Mouse (Mus musculus): ENCODE measurements around the gene St5. TPM values are rescaled to one million over a fixed set of nuclear protein-coding genes. Genes with fewer than 3 reads are reported as not detected.

St5 gene
- total RNA-seq, 2 experiments from 2014 or later: 6.8 to 7.7 TPM

DNA sequence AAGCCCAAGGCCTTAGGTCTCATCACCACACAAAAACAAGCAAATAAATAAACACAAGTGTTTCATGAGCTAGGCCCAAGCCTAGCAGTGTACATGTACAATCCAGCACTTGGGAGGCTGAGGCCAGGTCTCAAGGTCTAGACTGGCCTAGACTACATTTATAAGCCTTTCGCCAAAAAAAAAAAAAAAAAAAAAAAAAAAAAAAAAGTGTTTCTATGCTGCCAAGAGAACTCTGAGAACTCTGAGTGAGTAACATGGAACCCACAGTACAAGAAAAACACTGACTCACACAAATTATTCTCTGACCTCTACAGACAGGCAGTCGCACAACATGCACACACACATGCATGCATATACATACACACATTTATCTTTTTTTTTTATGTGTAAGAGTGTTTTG, 75.6 kb downstream of the St5 start:
- H3K4me3 ChIP-seq: no peak overlapping the region
- intact Hi-C loops (cut with DNase I): no loop called here
- H3K27ac ChIP-seq: peak overlapping the region; percentile 24; the same call in 1 of the 2 replicates
- DNase-seq: no peak
- no peak for TF ChIP-seq CTCF (IDR thresholded peaks at IDR 0.05)

DNA sequence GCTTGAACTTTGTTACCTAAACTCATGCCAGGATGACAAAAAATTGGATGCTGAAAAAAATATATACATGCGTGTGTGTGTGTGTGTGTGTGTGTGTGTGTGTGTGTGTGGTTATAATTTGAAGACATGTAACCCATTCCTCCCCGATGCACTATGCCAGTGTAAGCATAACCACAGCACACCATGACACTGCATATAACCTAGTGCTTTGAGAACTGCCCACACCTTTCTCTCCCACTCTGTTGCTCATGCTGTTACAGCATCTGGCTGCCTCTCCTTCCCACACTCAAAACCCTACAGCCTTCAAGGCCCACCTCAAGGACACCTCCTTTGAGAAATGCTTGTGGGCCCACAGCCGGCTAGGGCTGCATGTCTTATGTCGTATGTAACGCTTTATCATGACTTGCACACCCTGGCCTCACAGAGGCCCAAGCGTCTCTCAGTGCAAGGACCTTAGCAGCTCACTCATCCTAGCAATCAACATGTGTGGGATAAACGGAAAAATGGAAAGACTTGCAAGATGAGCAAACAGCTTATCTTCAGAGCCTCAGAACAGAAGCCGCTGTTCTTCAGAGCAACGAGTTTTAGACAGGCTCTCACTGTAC, 81.1 kb downstream of the St5 start:
- DNase-seq: no peak
- Histone ChIP-seq H3K4me3 (no peak overlapping the region), H3K27ac (0 out of 2 replicates have a peak overlapping the region, but pooled peaks have one; percentile 16)
- intact Hi-C loops (cut with DNase I): no loop called here
- no peak for TF ChIP-seq CTCF (IDR thresholded peaks at IDR 0.05)

DNA sequence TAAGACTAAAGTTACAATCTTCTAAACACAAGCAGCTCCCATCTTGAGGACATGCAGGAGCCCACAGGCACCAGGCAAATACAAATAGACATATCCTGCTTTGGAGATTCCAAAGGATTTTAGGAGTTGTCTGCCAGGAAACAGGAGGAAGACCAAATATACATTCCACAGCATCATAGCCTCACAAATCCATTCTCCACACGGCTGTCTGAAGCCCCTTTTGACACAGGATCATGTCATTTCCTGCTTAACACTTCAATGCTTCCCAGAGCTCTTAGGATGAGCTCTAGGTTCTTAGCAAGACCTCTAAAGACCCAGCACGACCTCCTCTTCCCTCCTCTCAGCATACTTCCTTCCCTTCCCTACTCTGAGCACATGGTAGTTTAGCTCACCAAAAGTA, 82.4 kb downstream of the St5 start:
- Histone ChIP-seq H3K27ac (no peak overlapping the region), H3K4me3 (no peak overlapping the region)
- no peak for DNase-seq
- no peak for TF ChIP-seq CTCF (IDR thresholded peaks at IDR 0.05)
- intact Hi-C loops (cut with DNase I): no loop called here

DNA sequence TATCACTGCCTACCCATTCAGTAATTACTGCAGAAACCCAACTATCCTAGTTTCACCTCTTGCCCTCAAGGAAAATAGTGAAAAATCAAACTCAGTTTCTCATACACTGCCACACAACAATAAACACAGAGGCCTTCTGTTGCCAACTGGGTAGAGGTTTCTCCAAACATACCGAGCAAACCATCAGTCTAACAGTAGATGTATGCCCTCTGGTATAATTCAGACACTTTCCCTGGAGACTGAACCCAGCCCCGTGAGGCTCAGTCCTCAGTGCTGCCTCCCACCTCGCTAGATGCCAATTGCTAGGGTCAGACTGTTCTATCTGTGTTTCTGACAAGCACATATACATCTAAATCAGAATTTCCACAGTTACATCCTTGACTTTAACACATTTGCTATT, 83.1 kb downstream of the St5 start:
- intact Hi-C loops (cut with DNase I): no loop called here
- Histone ChIP-seq H3K27ac (no peak overlapping the region), H3K4me3 (no peak overlapping the region)
- no peak for TF ChIP-seq CTCF (IDR thresholded peaks at IDR 0.05)
- DNase-seq: no peak

DNA sequence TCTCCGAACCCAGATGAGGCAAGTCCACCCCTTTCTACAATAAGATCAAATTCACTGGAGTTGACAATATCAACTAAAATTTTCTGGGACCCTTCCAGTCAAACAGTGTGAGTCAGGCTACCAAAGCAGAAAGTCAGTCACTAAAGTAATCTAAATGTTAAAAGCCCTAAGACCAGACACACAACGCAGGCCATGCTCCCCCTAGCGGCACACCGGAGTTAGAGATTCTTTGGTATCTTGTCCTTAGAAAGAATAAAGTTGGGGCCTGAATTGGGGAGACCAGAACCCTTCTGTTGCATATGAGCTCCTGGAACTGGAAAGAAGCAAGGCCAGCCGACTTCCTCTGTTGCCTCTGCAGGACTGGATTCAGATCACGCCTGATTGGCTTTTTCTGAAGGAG, 84.7 kb downstream of the St5 start:
- Histone ChIP-seq H3K4me3 (no peak overlapping the region), H3K27ac (peak overlapping the region; percentile 90)
- TF ChIP-seq CTCF (IDR thresholded peaks at IDR 0.05): peak; percentile 96
- intact Hi-C loops (cut with DNase I): loop anchor here (1.0 kb wide), 2 partner anchors 86 to 90 kb away; no protein-coding TSS in a partner anchor
- DNase-seq: peak; percentile 80

DNA sequence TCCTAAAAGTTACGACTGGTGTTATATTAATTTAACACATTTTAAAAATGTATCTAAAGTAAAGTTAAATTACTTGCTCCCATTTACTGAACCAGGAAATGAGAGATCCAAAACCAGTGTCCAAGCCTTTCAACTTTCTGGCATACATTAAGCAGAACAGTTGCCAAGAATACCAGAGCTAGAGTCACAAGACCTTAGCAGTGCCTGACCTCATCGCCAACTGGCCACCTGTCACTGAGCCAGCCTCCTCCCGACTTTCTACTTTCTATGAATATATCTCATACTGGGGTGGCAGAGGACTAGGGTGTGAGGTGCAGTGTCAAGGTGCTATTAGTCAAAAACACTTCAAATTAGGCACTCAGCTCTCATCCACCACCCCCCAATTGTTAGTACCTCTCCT, 85.6 kb downstream of the St5 start:
- intact Hi-C loops (cut with DNase I): loop anchor here (1.0 kb wide), 2 partner anchors 86 to 90 kb away; no protein-coding TSS in a partner anchor
- Histone ChIP-seq H3K27ac (peak overlapping the region; percentile 90), H3K4me3 (no peak overlapping the region)
- no peak for TF ChIP-seq CTCF (IDR thresholded peaks at IDR 0.05)
- DNase-seq: peak; percentile 90

DNA sequence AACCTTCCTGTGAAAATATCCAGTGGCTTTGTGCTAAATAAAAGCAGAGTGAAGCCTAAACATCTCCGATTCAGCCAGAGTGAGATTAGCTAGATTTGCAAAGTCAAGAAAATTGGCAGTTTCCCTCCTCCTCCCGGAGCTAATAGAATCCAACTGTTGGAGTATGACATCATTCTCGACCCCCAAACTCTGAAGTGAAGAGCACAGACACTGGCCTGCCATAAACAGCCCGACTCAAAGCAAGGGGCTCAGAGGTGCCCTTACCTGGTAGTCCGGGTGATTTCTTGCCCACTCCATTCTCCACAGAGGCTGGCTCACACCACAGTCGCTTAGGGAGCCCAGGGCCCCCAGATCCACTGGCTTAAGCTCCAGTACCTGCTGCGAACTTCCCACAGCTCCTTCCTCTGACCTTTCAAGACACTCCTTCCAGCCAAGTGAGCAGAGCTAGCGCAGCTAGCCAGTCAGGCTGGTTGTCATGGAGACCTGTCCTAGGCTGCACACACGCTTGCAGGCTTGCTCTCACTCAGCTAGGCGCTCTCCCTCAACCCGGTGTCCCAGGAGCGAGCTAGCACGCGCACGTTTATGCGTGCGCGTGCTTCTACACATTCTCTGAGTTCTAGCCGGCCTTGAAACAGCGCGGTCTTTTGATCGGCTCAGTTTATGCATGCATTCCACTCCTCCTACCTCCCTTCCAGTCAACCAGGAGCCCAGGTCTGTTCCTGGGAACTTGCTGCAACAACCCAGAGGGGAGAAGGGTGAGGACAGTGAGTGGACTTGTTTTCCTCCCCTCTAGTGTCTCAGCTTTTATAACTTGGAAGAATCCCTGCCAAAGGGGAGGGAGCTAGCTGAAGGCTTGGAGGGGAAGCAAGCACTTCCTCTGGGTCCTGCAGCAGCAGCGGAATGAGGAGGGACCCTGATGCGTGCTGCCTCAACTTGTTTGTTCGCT, 87.1 kb downstream of the St5 start:
- intact Hi-C loops (cut with DNase I): no loop called here
- peak overlapping the region; percentile 90 for H3K27ac ChIP-seq
- H3K4me3 ChIP-seq: peak overlapping the region; percentile 74
- DNase-seq: peak; percentile 84
- TF ChIP-seq CTCF (IDR thresholded peaks at IDR 0.05): no peak

DNA sequence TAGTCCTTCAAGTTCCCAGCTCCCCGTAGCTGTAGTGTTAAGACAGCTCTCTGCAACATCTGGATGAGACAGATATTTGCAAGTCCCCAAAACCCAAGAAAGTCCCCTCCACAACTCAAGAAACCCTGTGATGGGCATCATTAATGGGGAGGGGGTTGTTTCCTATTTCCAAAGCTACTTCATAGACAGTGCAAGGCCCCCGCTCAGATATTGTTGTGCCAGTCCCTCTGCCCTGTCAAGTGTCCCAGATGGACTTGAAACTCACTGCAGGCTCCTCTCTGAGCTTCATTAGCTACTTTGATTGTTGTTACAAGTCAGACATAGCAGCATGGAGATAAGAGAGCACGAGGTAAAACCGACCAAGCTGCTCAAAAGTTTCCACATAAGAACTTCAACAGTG, 87.8 kb downstream of the St5 start:
- peak overlapping the region; percentile 74 for H3K4me3 ChIP-seq
- intact Hi-C loops (cut with DNase I): no loop called here
- no peak for DNase-seq
- peak overlapping the region; percentile 90 for H3K27ac ChIP-seq
- TF ChIP-seq CTCF (IDR thresholded peaks at IDR 0.05): no peak

DNA sequence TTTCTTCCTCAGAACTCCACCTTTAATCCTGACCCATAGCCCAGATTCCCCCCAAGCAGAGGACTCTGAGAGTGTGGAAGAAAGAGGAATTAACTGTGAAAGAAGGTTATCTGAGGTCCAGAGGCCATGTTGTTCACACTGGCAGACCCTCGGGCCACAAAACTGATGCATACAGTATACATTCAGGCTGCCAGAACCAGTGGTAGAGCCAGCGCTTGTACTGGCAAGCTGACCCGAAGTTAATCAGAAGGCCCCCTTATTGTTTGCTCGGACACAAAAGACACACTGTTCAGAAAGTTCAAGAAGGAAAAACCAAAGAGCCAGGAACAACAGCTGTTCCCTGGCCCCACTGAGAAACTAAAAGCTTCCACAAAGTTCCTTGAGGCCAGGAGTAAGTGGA, 88.5 kb downstream of the St5 start:
- TF ChIP-seq CTCF (IDR thresholded peaks at IDR 0.05): no peak
- Histone ChIP-seq H3K27ac (peak overlapping the region; percentile 90), H3K4me3 (peak overlapping the region; percentile 74)
- intact Hi-C loops (cut with DNase I): no loop called here
- DNase-seq: no peak

DNA sequence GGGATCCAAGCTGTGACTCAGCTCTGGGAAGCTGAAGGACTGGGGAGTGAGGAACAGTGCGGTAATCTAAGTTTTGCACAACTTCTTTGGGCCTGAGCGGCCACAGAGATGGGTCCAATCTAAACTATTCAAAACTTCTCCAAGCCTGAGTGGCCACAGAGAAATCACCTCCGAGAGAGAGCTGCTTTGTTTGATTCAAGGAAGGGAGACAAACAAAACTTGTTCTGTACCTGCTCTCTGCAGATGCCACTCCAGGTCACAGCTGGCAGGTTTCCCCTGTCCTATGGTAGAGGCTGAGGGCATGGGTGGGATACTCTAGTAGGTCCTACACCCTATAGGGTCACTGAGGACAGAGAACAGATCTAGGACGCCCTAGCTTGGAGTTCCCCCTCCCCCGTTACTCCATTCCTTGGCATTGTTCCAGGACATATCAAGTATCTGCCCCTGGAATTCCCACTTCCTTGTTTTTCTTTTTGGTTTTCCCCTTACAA, 89.8 kb downstream of the St5 start:
- no peak for TF ChIP-seq CTCF (IDR thresholded peaks at IDR 0.05)
- Histone ChIP-seq H3K4me3 (peak overlapping the region; percentile 74), H3K27ac (peak overlapping the region; percentile 90)
- DNase-seq: peak; percentile 46
- intact Hi-C loops (cut with DNase I): no loop called here

DNA sequence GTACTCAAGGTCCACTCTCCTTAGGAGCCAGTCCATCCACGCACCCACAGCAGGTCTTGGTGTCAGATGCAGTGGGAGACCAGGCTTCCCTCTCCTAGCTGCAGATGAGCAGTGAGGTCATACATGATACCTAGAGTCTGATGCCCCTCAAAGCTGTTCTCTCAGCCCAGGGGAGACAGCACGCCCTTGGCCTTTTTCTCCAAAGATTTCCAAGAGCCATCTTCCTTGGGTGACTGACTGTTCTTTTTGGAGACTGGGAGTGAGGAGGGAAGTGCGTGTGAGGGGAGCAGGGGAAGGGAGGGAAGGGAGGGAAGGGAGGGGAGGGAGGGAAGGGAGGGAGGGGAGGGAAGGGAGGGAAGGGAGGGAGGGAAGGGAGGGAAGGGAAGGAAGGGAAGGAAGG, 90.4 kb downstream of the St5 start:
- DNase-seq: no peak
- Histone ChIP-seq H3K4me3 (peak overlapping the region; percentile 24), H3K27ac (peak overlapping the region; percentile 66)
- no peak for TF ChIP-seq CTCF (IDR thresholded peaks at IDR 0.05)
- intact Hi-C loops (cut with DNase I): no loop called here

DNA sequence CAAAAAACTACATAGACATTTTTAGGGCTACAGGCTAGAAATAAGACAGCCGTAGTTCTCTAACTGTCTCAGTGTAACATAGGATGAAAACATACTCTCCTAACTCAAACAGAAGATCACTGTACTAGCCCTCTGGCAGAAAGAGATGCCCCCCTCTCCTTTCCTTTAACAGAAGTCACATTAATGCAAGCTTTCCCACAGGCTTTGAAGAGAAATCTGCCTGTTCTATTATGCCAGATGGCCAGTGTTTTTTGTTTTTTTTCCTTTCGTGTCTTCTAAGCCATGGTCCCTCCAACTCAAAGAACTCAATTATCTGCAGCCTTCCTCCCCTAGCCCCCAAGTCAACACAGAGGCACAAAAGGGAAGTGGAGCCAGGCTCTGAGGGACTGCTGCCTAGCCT, 90.9 kb downstream of the St5 start:
- TF ChIP-seq CTCF (IDR thresholded peaks at IDR 0.05): no peak

DNA sequence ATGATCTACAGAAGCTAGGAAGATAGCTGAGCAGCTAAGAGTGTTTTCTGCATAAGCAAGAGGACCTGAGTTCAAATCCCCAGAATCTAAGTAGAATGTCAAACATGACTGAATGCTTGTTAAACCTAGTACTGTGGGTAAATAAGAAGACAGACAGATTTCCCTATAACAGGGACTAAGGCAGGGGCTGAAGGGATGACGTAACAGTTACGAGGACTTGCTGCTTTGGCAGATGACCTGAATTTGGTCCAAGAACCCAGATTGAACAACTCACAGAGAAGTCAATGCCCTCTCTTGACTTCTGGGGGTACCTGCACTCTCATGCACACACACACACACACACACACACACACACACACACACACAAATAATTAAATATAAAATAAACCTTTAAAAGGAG, 93.1 kb downstream of the St5 start:
- intact Hi-C loops (cut with DNase I): no loop called here
- H3K27ac ChIP-seq: no peak overlapping the region; the same call in 1 of the 2 replicates
- no peak for DNase-seq
- no peak overlapping the region for H3K4me3 ChIP-seq
- TF ChIP-seq CTCF (IDR thresholded peaks at IDR 0.05): no peak

More for the DNA sequence above, 90.9 kb downstream of the St5 start:
- Histone ChIP-seq H3K27ac (peak overlapping the region; percentile 66), H3K4me3 (peak overlapping the region; percentile 24)
- intact Hi-C loops (cut with DNase I): no loop called here
- no peak for DNase-seq

All from gastrocnemius, adult 2 months (tissue).